Mouse (Mus musculus) megakaryocyte, embryonic 14.5 days (primary cell): ENCODE data around the gene Wnt8b.

ENCODE experiments used
- FLI1 ChIP-seq: IDR thresholded peaks from 2 replicates; pipeline ENCODE4 v1.6.1; 2012; ENCODE audit warnings: low read length, inconsistent platforms, mixed read lengths
- GATA1 ChIP-seq: IDR thresholded peaks from 3 replicates; pipeline ENCODE4 v1.6.1; 2012; ENCODE audit warnings: mixed read lengths, low read length, inconsistent platforms, borderline replicate concordance

- no peak for TF ChIP-seq GATA1
- no peak for TF ChIP-seq FLI1
Measured at GRCm38 (mm10) chr19:44455356-44455755, 37.9 kb upstream of the Wnt8b start.
